Mouse (Mus musculus) hindbrain, embryonic 12.5 days (tissue): ENCODE measurements around the gene Atrx. TPM values are rescaled to one million over a fixed set of nuclear protein-coding genes. Genes with fewer than 3 reads are reported as not detected.
"Not testable (repeated sequence)": the region's sequence is repeated elsewhere in the genome, so short reads cannot be mapped to it uniquely, and the experiment has no call there.

ENCODE experiments used
- ATAC-seq: fragments of 200-750 bp; cut with Nextera tagmentation; 2 replicates; pipeline ENCODE4 v1.8.0; 2017; ENCODE audit warnings: moderate TSS enrichment; ENCODE audit not compliant: low FRiP score
- H3K27ac ChIP-seq: fragments of 300-500 bp; sonication (generic); 2 replicates; pipeline ENCODE4 v1.5.1; 2016; ENCODE audit warnings: mild to moderate bottlenecking
- H3K27me3 ChIP-seq: fragments of 300-500 bp; sonication (generic); 2 replicates; pipeline ENCODE4 v1.6.1; 2016; ENCODE audit warnings: mild to moderate bottlenecking
- H3K36me3 ChIP-seq: fragments of 300-500 bp; sonication (generic); 2 replicates; pipeline ENCODE4 v1.6.1; 2016; ENCODE audit warnings: mild to moderate bottlenecking
- H3K4me1 ChIP-seq: fragments of 300-500 bp; sonication (generic); 2 replicates; pipeline ENCODE4 v1.6.1; 2016
- H3K4me2 ChIP-seq: fragments of 300-500 bp; sonication (generic); replicated peaks from 2 replicates; pipeline ENCODE4 v1.6.1; 2016; ENCODE audit warnings: mild to moderate bottlenecking
- H3K4me3 ChIP-seq: fragments of 300-500 bp; sonication (generic); 2 replicates; pipeline ENCODE4 v1.5.1; 2016; ENCODE audit warnings: mild to moderate bottlenecking
- H3K9ac ChIP-seq: fragments of 300-500 bp; sonication (generic); 2 replicates; pipeline ENCODE4 v1.6.1; 2016; ENCODE audit warnings: mild to moderate bottlenecking, moderate library complexity
- H3K9me3 ChIP-seq: fragments of 300-500 bp; sonication (generic); replicated peaks from 2 replicates; pipeline ENCODE4 v1.6.1; 2016; ENCODE audit warnings: mild to moderate bottlenecking
- WGBS: fragments of 180-500 bp; shearing (Covaris S2); methylation state at CpG from one replicate; pipeline ENCODE4 v1.1.7; 2016; 5-methylcytosine and 5-hydroxymethylcytosine counted together
- polyA plus RNA-seq: library from polyadenylated mRNA; unstranded; fragments of >200 nt; fragmentation: Nextera tagmentation; extraction: Ambion mirVana; gene quantifications from 2 replicates; pipeline ENCODE4 v1.2.1, GENCODE M21; 2016

The Atrx gene
- polyA plus RNA-seq, result 222 and 249 TPM in 2 replicates

- peak within 1 kb of the TSS; percentile 95 for H3K27ac ChIP-seq
- H3K36me3 ChIP-seq, result no peaks in the 10 kb centered on the region
- H3K9ac ChIP-seq, result peak within 1 kb of the TSS; percentile 88
- peak within 1 kb of the TSS; percentile 48 for H3K4me2 ChIP-seq
- peaks cover 7% of the 10 kb centered on the region for H3K4me1 ChIP-seq
- 25% methylated on average over 40 of the region's 42 CpGs for WGBS
- no peaks in the 10 kb centered on the region for H3K9me3 ChIP-seq
- ATAC-seq, result peak; percentile 95
- no peaks in the 10 kb centered on the region for H3K27me3 ChIP-seq
- H3K4me3 ChIP-seq, result peak within 1 kb of the TSS; percentile 61
These were observed at the start of gene Atrx for GRCm38 (mm10) chrX:105928861-105929477. TSS of gene Atrx (minus strand) at chrX:105929403.

DNA sequence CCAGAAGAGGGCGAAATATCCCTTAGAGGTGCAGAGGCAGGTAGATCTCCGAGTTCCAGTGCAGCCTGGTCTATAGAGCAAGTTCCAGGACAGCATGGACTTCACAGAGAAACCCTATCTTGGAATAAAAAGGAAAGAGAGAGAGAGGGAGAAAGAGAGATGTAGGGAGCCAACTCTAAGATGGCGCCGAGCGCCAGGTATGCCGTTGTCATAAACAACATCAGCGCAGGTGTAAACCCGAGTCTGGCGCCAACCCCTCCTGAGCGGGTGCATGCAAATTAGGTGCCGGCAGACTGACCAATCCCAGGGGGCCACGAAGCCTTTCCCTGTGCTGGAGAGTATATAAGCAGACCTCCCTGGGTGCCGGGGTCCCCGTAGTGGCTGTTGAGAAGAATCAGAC lies 27.9 kb upstream of the Atrx start:
- not testable (repeated sequence) for H3K27me3 ChIP-seq, H3K27ac ChIP-seq, H3K4me1 ChIP-seq, ATAC-seq, H3K4me2 ChIP-seq, H3K9me3 ChIP-seq, H3K9ac ChIP-seq, H3K36me3 ChIP-seq, H3K4me3 ChIP-seq
- 77% methylated on average over 14 of the region's 14 CpGs for WGBS

DNA sequence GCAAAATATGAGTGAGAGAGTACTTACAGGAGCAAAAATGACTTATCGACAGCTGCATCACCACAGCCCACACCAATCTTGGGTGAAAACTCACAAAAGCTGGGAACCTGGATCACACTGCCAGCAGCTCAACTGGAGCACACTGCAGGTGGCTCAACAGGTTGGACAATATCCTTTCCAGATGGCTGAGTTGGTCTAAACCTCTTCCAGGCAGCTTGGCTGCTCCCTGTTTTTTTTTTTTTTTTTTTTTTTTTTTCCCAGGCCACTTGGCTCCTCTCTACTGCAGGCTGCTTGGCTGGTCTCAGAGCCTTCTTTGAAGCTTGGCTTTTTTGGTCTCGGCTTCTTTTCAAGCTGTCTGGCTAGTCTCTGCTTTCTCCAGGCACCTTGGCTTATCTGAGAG lies 24.8 kb upstream of the Atrx start:
- Histone ChIP-seq H3K36me3 (no peaks in the 10 kb centered on the region), H3K4me2 (no peak overlapping the region), H3K9me3 (no peaks in the 10 kb centered on the region), H3K4me3 (no peak overlapping the region), H3K27me3 (no peaks in the 10 kb centered on the region), H3K9ac (no peak overlapping the region), H3K4me1 (no peaks in the 10 kb centered on the region), H3K27ac (no peak overlapping the region)
- no peak for ATAC-seq
- WGBS, result 75% methylated on average over 2 of the region's 2 CpGs

DNA sequence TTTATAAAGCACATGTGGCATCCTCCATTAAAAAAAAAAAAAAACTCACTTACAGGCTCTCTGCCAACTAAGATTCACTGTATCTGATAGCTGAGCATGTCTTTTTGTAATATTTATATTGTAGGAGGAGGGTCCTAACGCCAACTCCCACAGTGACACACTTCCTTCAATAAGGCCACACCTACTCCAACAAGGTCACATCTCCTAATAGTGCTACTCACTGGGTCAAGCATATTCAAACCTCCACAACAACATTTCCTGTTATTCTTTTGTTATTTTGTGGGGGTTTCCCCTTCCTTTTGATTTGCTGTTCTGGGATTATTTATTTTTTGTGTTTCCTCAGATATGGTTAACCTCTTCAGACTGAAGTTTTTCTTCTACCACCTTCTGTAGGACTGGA lies 17.2 kb upstream of the Atrx start:
- H3K9me3 ChIP-seq, result no peaks in the 10 kb centered on the region
- no peak for ATAC-seq
- H3K27me3 ChIP-seq, result no peaks in the 10 kb centered on the region
- no peaks in the 10 kb centered on the region for H3K36me3 ChIP-seq
- no peak overlapping the region for H3K4me2 ChIP-seq
- 68% methylated on average over 1 of the region's 1 CpGs for WGBS
- H3K27ac ChIP-seq, result no peak overlapping the region
- no peak overlapping the region for H3K9ac ChIP-seq
- H3K4me3 ChIP-seq, result no peak overlapping the region
- no peaks in the 10 kb centered on the region for H3K4me1 ChIP-seq

GRCm38 (mm10) chrX:105939245-105939644 lies 10.0 kb upstream of the Atrx start:
- Histone ChIP-seq H3K27me3 (no peaks in the 10 kb centered on the region), H3K36me3 (no peaks in the 10 kb centered on the region), H3K4me2 (no peak overlapping the region), H3K4me3 (no peak overlapping the region), H3K9me3 (no peaks in the 10 kb centered on the region), H3K9ac (no peak overlapping the region), H3K27ac (no peak overlapping the region), H3K4me1 (no peaks in the 10 kb centered on the region)
- no peak for ATAC-seq
- 83% methylated on average over 7 of the region's 7 CpGs for WGBS

- H3K4me2 ChIP-seq, result no peak overlapping the region
- no peak overlapping the region for H3K9ac ChIP-seq
- WGBS, result 70% methylated on average over 2 of the region's 2 CpGs
- H3K4me3 ChIP-seq, result no peak overlapping the region
- ATAC-seq, result no peak
- no peaks in the 10 kb centered on the region for H3K4me1 ChIP-seq
- H3K27me3 ChIP-seq, result no peaks in the 10 kb centered on the region
- no peaks in the 10 kb centered on the region for H3K36me3 ChIP-seq
- no peaks in the 10 kb centered on the region for H3K9me3 ChIP-seq
- no peak overlapping the region for H3K27ac ChIP-seq
These were observed 8.5 kb upstream of the Atrx start for GRCm38 (mm10) chrX:105937736-105938135.

DNA sequence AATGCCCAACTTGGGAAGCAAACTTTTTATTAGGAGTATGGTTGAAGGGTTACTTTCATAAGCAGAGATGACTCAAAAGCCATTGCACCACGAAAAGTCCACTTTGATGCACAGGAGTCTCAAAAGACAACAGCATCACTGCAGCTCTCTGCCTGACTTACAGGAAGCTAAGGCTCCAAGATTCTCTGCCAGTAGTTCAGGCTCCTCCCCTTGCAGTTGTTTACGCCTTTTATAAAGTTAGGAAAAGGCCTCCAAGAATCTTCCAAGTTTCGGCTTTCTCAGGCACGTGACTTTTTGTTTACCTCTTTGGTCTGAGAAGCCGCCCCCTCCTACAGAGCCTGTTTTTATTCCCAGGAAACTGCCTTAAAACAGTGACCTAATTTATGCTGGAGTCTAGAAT lies 5.1 kb upstream of the Atrx start:
- H3K27me3 ChIP-seq, result no peaks in the 10 kb centered on the region
- H3K9ac ChIP-seq, result no peak overlapping the region
- ATAC-seq, result no peak
- H3K36me3 ChIP-seq, result no peaks in the 10 kb centered on the region
- H3K4me1 ChIP-seq, result no peaks in the 10 kb centered on the region
- 65% methylated on average over 5 of the region's 5 CpGs for WGBS
- H3K4me2 ChIP-seq, result no peak overlapping the region
- H3K27ac ChIP-seq, result no peak overlapping the region
- H3K4me3 ChIP-seq, result no peak overlapping the region
- H3K9me3 ChIP-seq, result no peaks in the 10 kb centered on the region

DNA sequence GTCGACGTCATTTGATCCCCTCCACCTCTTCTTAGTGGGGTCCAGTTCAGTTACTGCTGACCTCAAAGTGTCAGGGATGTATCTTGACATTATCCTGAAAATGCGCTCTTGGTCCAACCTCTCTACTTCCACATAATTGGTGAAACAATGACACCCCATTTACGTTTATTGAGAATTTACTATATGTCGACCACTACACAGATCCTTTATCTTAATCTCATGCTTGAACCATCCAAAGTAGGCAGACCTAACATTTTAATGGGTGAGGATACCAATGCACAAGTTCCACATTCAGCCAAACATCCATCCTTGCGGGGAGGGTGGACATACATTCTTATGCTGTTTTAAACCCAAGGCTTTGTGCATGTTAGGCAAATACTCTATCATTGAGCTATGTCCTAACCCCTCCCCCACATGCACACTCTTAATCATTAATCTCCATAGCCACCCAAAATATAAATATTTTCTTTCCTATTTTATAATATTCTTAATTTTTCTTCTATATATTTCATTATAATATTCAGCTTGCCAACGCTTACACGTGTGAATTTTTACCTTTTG lies 355 bp upstream of the Atrx start:
- 41% methylated on average over 8 of the region's 8 CpGs for WGBS
- no peaks in the 10 kb centered on the region for H3K27me3 ChIP-seq
- H3K9me3 ChIP-seq, result no peaks in the 10 kb centered on the region
- peak overlapping the region; percentile 31 for H3K4me2 ChIP-seq
- H3K4me3 ChIP-seq, result peak overlapping the region; percentile 61
- peaks cover 7% of the 10 kb centered on the region for H3K4me1 ChIP-seq
- no peak overlapping the region for H3K9ac ChIP-seq
- ATAC-seq, result peak; percentile 44
- H3K27ac ChIP-seq, result peak overlapping the region; percentile 95; the same call in 1 of the 2 replicates
- H3K36me3 ChIP-seq, result no peaks in the 10 kb centered on the region

DNA sequence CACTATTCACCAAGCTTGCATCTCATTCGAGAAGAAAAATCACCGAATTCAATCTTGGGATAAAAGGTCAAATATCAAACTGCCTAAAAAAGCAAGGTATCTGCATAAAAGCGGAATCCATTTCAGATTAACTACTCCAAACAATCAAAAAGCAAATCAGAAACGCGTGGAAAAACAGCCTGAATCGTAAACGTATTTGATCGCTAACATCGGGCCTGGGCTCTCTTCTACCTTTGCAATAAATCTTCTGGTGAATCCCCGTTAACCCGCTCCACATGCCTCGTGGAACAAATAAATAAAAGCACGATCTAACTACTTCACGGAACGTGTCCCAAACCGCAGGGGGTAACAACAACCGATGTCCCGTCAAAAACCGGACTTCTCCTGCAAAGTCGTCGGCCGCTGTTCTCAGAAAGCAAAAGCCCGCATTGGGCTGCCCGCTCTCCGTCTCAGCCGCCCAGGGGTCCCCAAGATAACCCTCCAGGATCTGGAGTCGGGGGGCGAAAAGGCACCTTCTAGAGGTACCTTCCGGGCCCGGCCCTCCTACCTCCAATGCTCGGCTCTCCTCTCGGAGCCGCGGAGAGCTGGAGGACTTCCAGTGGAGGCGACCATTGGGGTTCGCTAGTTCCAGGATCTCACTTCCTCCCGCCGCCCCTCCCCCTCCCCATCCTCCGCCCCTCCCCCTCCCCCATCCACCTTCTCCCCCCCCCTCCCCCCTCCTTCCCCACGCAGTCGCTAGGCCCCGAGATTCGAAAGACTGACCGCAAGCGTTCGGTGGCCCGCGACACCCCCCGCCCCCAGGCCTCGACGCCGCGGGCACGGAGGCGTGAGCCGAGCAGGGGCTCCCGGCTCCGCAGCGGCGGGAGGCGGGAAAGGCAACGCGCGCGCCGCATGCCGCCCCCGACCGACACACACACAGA lies 1.0 kb downstream of the Atrx start:
- Histone ChIP-seq H3K27me3 (no peaks in the 10 kb centered on the region), H3K4me2 (peak overlapping the region; percentile 48), H3K4me1 (peaks cover 7% of the 10 kb centered on the region), H3K9ac (peak overlapping the region; percentile 88), H3K4me3 (peak overlapping the region; percentile 61), H3K36me3 (no peaks in the 10 kb centered on the region), H3K27ac (peak overlapping the region; percentile 95), H3K9me3 (no peaks in the 10 kb centered on the region)
- 18% methylated on average over 38 of the region's 69 CpGs for WGBS
- ATAC-seq, result peak; percentile 74

DNA sequence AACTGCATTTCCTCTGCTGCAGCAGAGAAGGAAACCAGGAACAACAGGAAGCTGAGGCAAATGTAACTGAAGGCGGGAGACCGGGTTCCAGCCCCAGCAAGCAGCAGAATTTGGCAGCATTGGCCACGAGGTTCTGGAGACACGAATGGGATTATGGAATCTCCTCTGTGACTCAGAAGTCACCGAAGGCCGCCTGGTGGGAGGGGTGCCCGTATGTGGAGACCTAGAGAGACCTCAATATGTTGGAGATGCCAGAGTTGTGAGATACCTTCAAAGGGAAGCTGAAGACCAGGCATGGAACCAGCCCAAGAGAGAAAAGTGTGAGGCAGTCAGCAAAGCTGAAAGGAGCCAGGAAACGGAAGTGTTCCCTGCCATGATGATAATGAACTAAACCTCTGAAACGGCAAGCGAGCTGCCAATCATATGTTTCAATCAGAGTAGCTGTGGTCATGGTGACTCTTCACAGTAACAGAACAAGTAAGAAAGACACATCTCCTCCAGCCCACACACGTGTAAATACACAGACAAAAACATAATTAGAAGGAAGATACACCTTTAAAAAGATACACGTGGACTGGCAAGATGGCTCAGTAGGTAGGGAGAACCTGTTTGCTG lies 3.0 kb downstream of the Atrx start:
- no peaks in the 10 kb centered on the region for H3K36me3 ChIP-seq
- H3K4me3 ChIP-seq, result no peak overlapping the region
- no peak overlapping the region for H3K9ac ChIP-seq
- no peak overlapping the region for H3K27ac ChIP-seq
- WGBS, result 73% methylated on average over 12 of the region's 12 CpGs
- H3K27me3 ChIP-seq, result no peaks in the 10 kb centered on the region
- H3K4me2 ChIP-seq, result peak overlapping the region; percentile 48
- H3K4me1 ChIP-seq, result peaks cover 7% of the 10 kb centered on the region
- no peak for ATAC-seq
- H3K9me3 ChIP-seq, result no peaks in the 10 kb centered on the region

DNA sequence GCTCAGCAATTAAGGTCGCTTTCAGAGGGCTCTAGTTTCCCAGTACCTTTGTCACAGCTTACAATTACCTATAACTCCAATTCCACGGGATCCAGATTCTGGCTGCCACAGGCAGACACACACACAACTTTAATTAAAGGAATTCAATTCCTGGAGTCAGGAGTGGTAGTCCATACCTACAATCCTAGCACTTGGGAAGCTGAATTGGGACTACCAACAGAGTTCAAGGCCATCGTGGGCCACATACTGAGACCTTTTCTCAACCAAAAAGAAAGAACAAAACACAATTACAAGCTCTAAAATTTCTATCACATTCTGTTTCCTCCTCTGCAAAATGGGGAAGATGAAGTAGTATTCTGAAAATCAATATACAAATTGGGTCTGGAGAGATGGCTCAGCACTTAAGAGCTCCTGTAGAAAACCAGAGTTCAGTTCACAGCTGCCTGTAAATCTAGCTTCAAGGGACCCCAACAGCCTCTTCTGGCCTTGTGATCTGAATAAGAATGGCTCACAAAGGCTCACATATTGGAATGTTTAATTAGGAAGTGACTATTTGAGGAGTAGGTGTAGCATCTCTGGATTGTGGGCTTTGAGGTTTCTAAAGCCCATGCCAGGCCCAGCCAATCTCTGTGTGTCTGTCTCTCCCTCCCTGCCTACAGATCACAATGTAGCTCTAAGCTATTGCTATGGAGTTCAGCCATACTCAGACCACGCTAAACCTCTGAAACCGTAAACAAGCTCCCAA lies 4.7 kb downstream of the Atrx start:
- no peak overlapping the region for H3K27ac ChIP-seq
- peaks cover 7% of the 10 kb centered on the region for H3K4me1 ChIP-seq
- no peak for ATAC-seq
- no peaks in the 10 kb centered on the region for H3K27me3 ChIP-seq
- no peaks in the 10 kb centered on the region for H3K9me3 ChIP-seq
- no peak overlapping the region for H3K4me2 ChIP-seq
- WGBS, result 82% methylated on average over 5 of the region's 5 CpGs
- H3K9ac ChIP-seq, result no peak overlapping the region
- H3K4me3 ChIP-seq, result no peak overlapping the region
- no peaks in the 10 kb centered on the region for H3K36me3 ChIP-seq

- Histone ChIP-seq H3K4me2 (no peak overlapping the region), H3K4me3 (no peak overlapping the region), H3K4me1 (peaks cover 7% of the 10 kb centered on the region), H3K9ac (no peak overlapping the region), H3K9me3 (no peaks in the 10 kb centered on the region), H3K27ac (no peak overlapping the region), H3K36me3 (no peaks in the 10 kb centered on the region), H3K27me3 (no peaks in the 10 kb centered on the region)
- no CpG with 5 or more reads among the region's 1 CpGs for WGBS
- no peak for ATAC-seq
These were observed 5.3 kb downstream of the Atrx start for GRCm38 (mm10) chrX:105923896-105924295.
